Comparison of ENCODE assay signal across 13 mouse cellular contexts in genomic region chr14:54772333-54772856, GRCm38 (mm10). TPM values are rescaled to one million over a fixed set of nuclear protein-coding genes. Genes with fewer than 3 reads are reported as not detected.
DNase-seq lines count a peak whose midpoint lies in the region; ATAC-seq and TF ChIP-seq lines count a peak whose summit lies in the region.
"Had no signal": no experiment of that assay in that cellular context is flagged by ENCODE, and none has a peak within 500 bp of the region (broad histone marks: within the 10 kb centered on the region; RNA-seq: fewer than 3 reads in every experiment).

No protein-coding gene starts in this region.

- H3K4me2 ChIP-seq in heart, embryonic 14.5 days (ENCODE audit: low read length): peak overlapping the region; percentile 43
- H3K4me2 ChIP-seq in hindbrain, embryonic 16.5 days (ENCODE audit: low read length): no peak overlapping the region; the same call in 1 of the 2 replicates
- no peak overlapping the region for H3K4me2 ChIP-seq in neural tube, embryonic 15.5 days
- no peak overlapping the region for H3K4me2 ChIP-seq in stomach, postnatal 0 days (replicated peaks; ENCODE audit: low read depth)

- TF ChIP-seq EP300 in stomach, postnatal 0 days (optimal IDR thresholded peaks at IDR 0.05): no peak

- H3K9ac ChIP-seq in heart, embryonic 14.5 days (ENCODE audit: low read length): peak overlapping the region; percentile 39; the same call in 1 of the 2 replicates
- no peak overlapping the region for H3K9ac ChIP-seq in hindbrain, embryonic 16.5 days (ENCODE audit: low read depth, low read length)
- H3K9ac ChIP-seq in neural tube, embryonic 15.5 days (replicated peaks): no peak overlapping the region
- no peak overlapping the region for H3K9ac ChIP-seq in stomach, postnatal 0 days (ENCODE audit: low read length)

- no peaks in the 10 kb centered on the region for H3K36me3 ChIP-seq in heart, embryonic 14.5 days (ENCODE audit: control insufficient read depth, insufficient read depth, low read length)
- H3K36me3 ChIP-seq in heart, embryonic 10.5 days: no peaks in the 10 kb centered on the region
- no peaks in the 10 kb centered on the region for H3K36me3 ChIP-seq in hindbrain, embryonic 16.5 days (ENCODE audit: control insufficient read depth, insufficient read depth, low read length)
- H3K36me3 ChIP-seq in neural tube, embryonic 15.5 days: no peaks in the 10 kb centered on the region
- H3K36me3 ChIP-seq in stomach, postnatal 0 days (ENCODE audit: control insufficient read depth, insufficient read depth, low read length): no peaks in the 10 kb centered on the region

- no peaks in the 10 kb centered on the region for H3K27me3 ChIP-seq in heart, embryonic 14.5 days (ENCODE audit: control insufficient read depth, insufficient read depth, low read length)
- H3K27me3 ChIP-seq in heart, embryonic 10.5 days (ENCODE audit: insufficient read depth, poor library complexity, severe bottlenecking): no peaks in the 10 kb centered on the region
- H3K27me3 ChIP-seq in hindbrain, embryonic 16.5 days (replicated peaks; ENCODE audit: control insufficient read depth, insufficient read depth, low read length): no peaks in the 10 kb centered on the region
- H3K27me3 ChIP-seq in neural tube, embryonic 15.5 days (replicated peaks): no peaks in the 10 kb centered on the region
- H3K27me3 ChIP-seq in stomach, postnatal 0 days (ENCODE audit: control insufficient read depth, insufficient read depth, low read length): no peaks in the 10 kb centered on the region

- 50% methylated on average over 20 of the region's 20 CpGs for WGBS in heart, embryonic 14.5 days
- WGBS in heart, embryonic 10.5 days: 57% methylated on average over 20 of the region's 20 CpGs
- WGBS in hindbrain, embryonic 16.5 days: 65% methylated on average over 20 of the region's 20 CpGs
- WGBS in neural tube, embryonic 15.5 days: 77% methylated on average over 20 of the region's 20 CpGs
- 72% methylated on average over 20 of the region's 20 CpGs for WGBS in stomach, postnatal 0 days

- no peak overlapping the region for H3K4me3 ChIP-seq in heart, embryonic 14.5 days (ENCODE audit: control insufficient read depth in 1 of 2, insufficient read depth in 1 of 2, low read depth in 1 of 2, low read length in 2 of 2)
- no peak overlapping the region for H3K4me3 ChIP-seq in heart, embryonic 10.5 days
- no peak overlapping the region for H3K4me3 ChIP-seq in hindbrain, embryonic 16.5 days (ENCODE audit: low read length)
- no peak overlapping the region for H3K4me3 ChIP-seq in neural tube, embryonic 15.5 days (replicated peaks)
- no peak overlapping the region for H3K4me3 ChIP-seq in stomach, postnatal 0 days (ENCODE audit: low read depth, low read length)

- H3K9me3 ChIP-seq in heart, embryonic 14.5 days (ENCODE audit: control insufficient read depth, low read length): no peaks in the 10 kb centered on the region
- no peaks in the 10 kb centered on the region for H3K9me3 ChIP-seq in heart, embryonic 10.5 days
- no peaks in the 10 kb centered on the region for H3K9me3 ChIP-seq in hindbrain, embryonic 16.5 days (ENCODE audit: control insufficient read depth, low read length)
- H3K9me3 ChIP-seq in neural tube, embryonic 15.5 days (replicated peaks): no peaks in the 10 kb centered on the region
- no peaks in the 10 kb centered on the region for H3K9me3 ChIP-seq in stomach, postnatal 0 days (ENCODE audit: control insufficient read depth, low read length)

- no peak for DNase-seq in heart, embryonic 10.5 days (ENCODE audit: low spot score)
- peak; percentile 75 for DNase-seq in cerebellum, adult 9-10 months
- DNase-seq in urinary bladder, postnatal 4 days (ENCODE audit: low spot score in 2 of 2): no peak
- DNase-seq in adrenal gland, adult 2 months: no peak
- no peak for DNase-seq in stomach, postnatal 0 days (ENCODE audit: low spot score)

- peaks cover 7 to 9% of the 10 kb centered on the region in 2 experiments; a peak in 3 of 4 replicates for H3K4me1 ChIP-seq in heart, embryonic 14.5 days (ENCODE audit: control insufficient read depth in 2 of 2, insufficient read depth in 2 of 2, low read length in 2 of 2)
- 0 out of 2 replicates have a peak, but pooled peaks cover 13% of the 10 kb centered on the region for H3K4me1 ChIP-seq in heart, embryonic 10.5 days
- H3K4me1 ChIP-seq in hindbrain, embryonic 16.5 days (ENCODE audit: control insufficient read depth, insufficient read depth, low read depth, low read length): no peaks in the 10 kb centered on the region
- 0 out of 2 replicates have a peak, but pooled peaks cover 3% of the 10 kb centered on the region for H3K4me1 ChIP-seq in neural tube, embryonic 15.5 days
- H3K4me1 ChIP-seq in stomach, postnatal 0 days (replicated peaks; ENCODE audit: control insufficient read depth, insufficient read depth): no peaks in the 10 kb centered on the region

- no peak for TF ChIP-seq CTCF in stomach, postnatal 0 days (IDR thresholded peaks at IDR 0.05; ENCODE audit: low read depth)

- H3K27ac ChIP-seq in heart, embryonic 14.5 days (replicated peaks in 1 of 2; ENCODE audit: control insufficient read depth in 1 of 2, insufficient read depth in 1 of 2, low read depth in 2 of 2, low read length in 2 of 2): no peak overlapping the region
- no peak overlapping the region for H3K27ac ChIP-seq in heart, embryonic 10.5 days
- peak overlapping the region; percentile 36; the same call in 1 of the 2 replicates for H3K27ac ChIP-seq in hindbrain, embryonic 16.5 days (ENCODE audit: low read depth, low read length)
- no peak overlapping the region for H3K27ac ChIP-seq in neural tube, embryonic 15.5 days (replicated peaks)
- H3K27ac ChIP-seq in stomach, postnatal 0 days (replicated peaks): no peak overlapping the region

- ATAC-seq in heart, embryonic 14.5 days (ENCODE audit: insufficient number of reproducible peaks, insufficient read depth, low FRiP score, low read depth): no peak
- peak; percentile 95 for ATAC-seq in hindbrain, embryonic 16.5 days
- 0 out of 2 replicates have a peak, but pooled peaks have one; percentile 55 for ATAC-seq in neural tube, embryonic 15.5 days (ENCODE audit: low FRiP score)
- no peak for ATAC-seq in stomach, postnatal 0 days (ENCODE audit: low FRiP score, low TSS enrichment)

RNA-seq across cellular contexts. Expression of gene Slc7a8, which starts 9.4 kb away (rescaled TPM):
- 5.0 and 5.1 TPM in 2 replicates for polyA plus RNA-seq in heart, embryonic 14.5 days (2014; fragmentation: Nextera tagmentation; extraction: Ambion mirVana)
- 2.4 and 2.7 TPM in 2 replicates for polyA plus RNA-seq in heart, embryonic 10.5 days (2016; fragmentation: Nextera tagmentation; extraction: Ambion mirVana)
- polyA plus RNA-seq in hindbrain, embryonic 16.5 days (2015; fragmentation: Nextera tagmentation; extraction: Ambion mirVana): 8.6 and 11.2 TPM in 2 replicates
- polyA plus RNA-seq in neural tube, embryonic 15.5 days (2015; fragmentation: Nextera tagmentation; extraction: Ambion mirVana): 6.1 and 8.1 TPM in 2 replicates
- 10 to 100 TPM; 24.7 to 74.6 TPM for total RNA-seq in adrenal gland, adult 2 months (2021)
- 31.9 and 52.9 TPM in 2 replicates for polyA plus RNA-seq in adrenal gland, adult 2 months (2012; rRNA removed)
- 3.1 and 4.2 TPM in 2 replicates for polyA plus RNA-seq in stomach, postnatal 0 days (2015; fragmentation: Nextera tagmentation; extraction: Ambion mirVana)

RNA-seq across cellular contexts. Expression of gene Rnf212b, which starts 41.5 kb away (rescaled TPM):
- not detected in 2 replicates for polyA plus RNA-seq in heart, embryonic 14.5 days (2014; fragmentation: Nextera tagmentation; extraction: Ambion mirVana)
- polyA plus RNA-seq in heart, embryonic 10.5 days (2016; fragmentation: Nextera tagmentation; extraction: Ambion mirVana): not detected in 2 replicates
- 0.20 TPM in 1 of 2 replicates, not detected in the other for polyA plus RNA-seq in hindbrain, embryonic 16.5 days (2015; fragmentation: Nextera tagmentation; extraction: Ambion mirVana)
- polyA plus RNA-seq in neural tube, embryonic 15.5 days (2015; fragmentation: Nextera tagmentation; extraction: Ambion mirVana): 0.19 TPM in 1 of 2 replicates, not detected in the other
- total RNA-seq in adrenal gland, adult 2 months (2021): 1 to 10 TPM in 1 of 2 experiments, under 1 TPM in 1; 0.35 to 1.5 TPM
- 0.22 and 0.24 TPM in 2 replicates for polyA plus RNA-seq in adrenal gland, adult 2 months (2012; rRNA removed)
- polyA plus RNA-seq in stomach, postnatal 0 days (2015; fragmentation: Nextera tagmentation; extraction: Ambion mirVana): not detected in 2 replicates
- total RNA-seq: granulocyte monocyte progenitor cell, adult 5-6 weeks; layer of hippocampus, postnatal 36 days; neutrophil, adult 5-6 weeks had no signal
- polyA plus RNA-seq: lung, embryonic 16.5 days; stomach, embryonic 16.5 days had no signal

Comparison
In these comparisons a context has a peak if more than half of its experiments do, and no peak if none do; other contexts are left out.
1. ATAC-seq: peak in hindbrain, embryonic 16.5 days (single experiment) and neural tube, embryonic 15.5 days (single experiment); none in heart, embryonic 14.5 days (single experiment) and stomach, postnatal 0 days (single experiment).